Comparison of ENCODE assay signal across 8 mouse cellular contexts in genomic region chrX:60403764-60404667, GRCm38 (mm10).
DNase-seq lines count a peak whose midpoint lies in the region; ATAC-seq and TF ChIP-seq lines count a peak whose summit lies in the region.

No protein-coding gene starts in this region.

- peak overlapping the region; percentile 92 for H3K27ac ChIP-seq in gastrocnemius, adult 2 months
- H3K27ac ChIP-seq in hindbrain, postnatal 0 days: peak overlapping the region; percentile 88
- peak overlapping the region; percentile 98 for H3K27ac ChIP-seq in midbrain, embryonic 10.5 days (replicated peaks)

- 36% methylated on average over 57 of the region's 126 CpGs for WGBS in hindbrain, postnatal 0 days
- 10% methylated on average over 76 of the region's 126 CpGs for WGBS in midbrain, embryonic 10.5 days

- TF ChIP-seq CTCF in gastrocnemius, adult 2 months (IDR thresholded peaks at IDR 0.05): no peak
- TF ChIP-seq CTCF in hindbrain, postnatal 0 days (IDR thresholded peaks at IDR 0.05; ENCODE audit: low read depth): no peak

- H3K9me3 ChIP-seq in hindbrain, postnatal 0 days (ENCODE audit: low read length): no peaks in the 10 kb centered on the region
- no peaks in the 10 kb centered on the region; the same call in 1 of the 2 replicates for H3K9me3 ChIP-seq in midbrain, embryonic 10.5 days (replicated peaks)

- intact Hi-C loops in gastrocnemius, adult 2 months (cut with DNase I): loop anchor here (5.0 to 10.0 kb wide), 3 partner anchors 72 to 389 kb away; no protein-coding TSS in a partner anchor
- intact Hi-C loops in left cerebral cortex, postnatal 36 days (cut with DNase I): loop anchor here (10.0 kb wide), 2 partner anchors 169 to 389 kb away; no protein-coding TSS in a partner anchor

- no peaks in the 10 kb centered on the region for H3K27me3 ChIP-seq in hindbrain, postnatal 0 days (ENCODE audit: insufficient read depth, low read length)
- H3K27me3 ChIP-seq in midbrain, embryonic 10.5 days (ENCODE audit: low read depth, poor library complexity, severe bottlenecking): no peaks in the 10 kb centered on the region

- H3K4me3 ChIP-seq in gastrocnemius, adult 2 months: peak overlapping the region; percentile 93
- peak overlapping the region; percentile 65 for H3K4me3 ChIP-seq in hindbrain, postnatal 0 days (ENCODE audit: low read length)
- H3K4me3 ChIP-seq in midbrain, embryonic 10.5 days: peak overlapping the region; percentile 73

- peak overlapping the region; percentile 68 for H3K9ac ChIP-seq in hindbrain, postnatal 0 days (replicated peaks; ENCODE audit: low read length)

- peak overlapping the region; percentile 63 for H3K4me2 ChIP-seq in hindbrain, postnatal 0 days (ENCODE audit: low read depth, low read length)

- ATAC-seq in hindbrain, postnatal 0 days: peak; percentile 83

- no peaks in the 10 kb centered on the region for H3K4me1 ChIP-seq in hindbrain, postnatal 0 days (ENCODE audit: insufficient read depth, low read length)
- H3K4me1 ChIP-seq in midbrain, embryonic 10.5 days: peaks cover 10% of the 10 kb centered on the region

- DNase-seq in adrenal gland, adult (ENCODE audit: inconsistent age in 2 of 2, low spot score in 1 of 2): peak; percentile 78 to 86
- DNase-seq in cerebellum, postnatal 4 days (ENCODE audit: low spot score in 2 of 2): peak; percentile 23 to 50
- DNase-seq in gastrocnemius, adult 2 months: peak; percentile 87
- peak; percentile 70 for DNase-seq in hindbrain, postnatal 0 days (ENCODE audit: low spot score)
- peak; percentile 27 to 56 for DNase-seq in left cerebral cortex, postnatal 36 days (ENCODE audit: low spot score in 2 of 2)
- DNase-seq in midbrain, embryonic 10.5 days (ENCODE audit: low spot score): peak; percentile 69
- DNase-seq in skeletal muscle tissue, adult 2 months (ENCODE audit: low read depth, low spot score): peak; percentile 22
- DNase-seq in B cell, adult 2 months: no peak

- H3K36me3 ChIP-seq in hindbrain, postnatal 0 days (ENCODE audit: insufficient read depth, low read length): no peaks in the 10 kb centered on the region
- no peaks in the 10 kb centered on the region for H3K36me3 ChIP-seq in midbrain, embryonic 10.5 days

Comparison
In these comparisons a context has a peak if more than half of its experiments do, and no peak if none do; other contexts are left out.
1. DNase-seq: peak in adrenal gland, adult (2 of 2), cerebellum, postnatal 4 days (2 of 2), gastrocnemius, adult 2 months (single experiment), hindbrain, postnatal 0 days (single experiment), left cerebral cortex, postnatal 36 days (2 of 2), midbrain, embryonic 10.5 days (single experiment) and skeletal muscle tissue, adult 2 months (single experiment); none in B cell, adult 2 months (0 of 2).
2. Peak in every context shown above with its lines, with median percentiles within 50 percentile points of each other: H3K27ac ChIP-seq and H3K4me3 ChIP-seq.